Mouse (Mus musculus): ENCODE results near the gene Foxn3. TPM values are rescaled to one million over a fixed set of nuclear protein-coding genes. Genes with fewer than 3 reads are reported as not detected.

Gene Foxn3
- polyA plus RNA-seq, 1 experiment = 37.8 TPM

- H3K27ac ChIP-seq (ENCODE audit: insufficient read depth, low read length) = no peak overlapping the region
- TF ChIP-seq POLR2A (IDR thresholded peaks at IDR 0.05; ENCODE audit: low read depth, low read length) (no peak), CTCF (IDR thresholded peaks at IDR 0.05; ENCODE audit: extremely low read depth, insufficient read depth, insufficient read length, insufficient replicate concordance) (no peak)
- peaks cover 1% of the 10 kb centered on the region; the same call in 1 of the 2 replicates for H3K36me3 ChIP-seq (ENCODE audit: control insufficient read depth, insufficient read depth, low read length)
- no peak overlapping the region for H3K4me3 ChIP-seq (ENCODE audit: extremely low read depth, insufficient read depth, insufficient read length)
- no peak for DNase-seq (ENCODE audit: low read depth in 1 of 2, low spot score in 2 of 2)
- WGBS = 77% methylated on average over 5 of the region's 5 CpGs
- no peaks in the 10 kb centered on the region for H3K27me3 ChIP-seq (ENCODE audit: control insufficient read depth, insufficient read depth, low read length)
- peaks cover 4% of the 10 kb centered on the region; the same call in 1 of the 2 replicates for H3K4me1 ChIP-seq (ENCODE audit: control insufficient read depth, insufficient read depth, insufficient read length)
Observed at GRCm38 (mm10) chr12:99257570-99257969, 305.8 kb downstream of the Foxn3 start.

DNA sequence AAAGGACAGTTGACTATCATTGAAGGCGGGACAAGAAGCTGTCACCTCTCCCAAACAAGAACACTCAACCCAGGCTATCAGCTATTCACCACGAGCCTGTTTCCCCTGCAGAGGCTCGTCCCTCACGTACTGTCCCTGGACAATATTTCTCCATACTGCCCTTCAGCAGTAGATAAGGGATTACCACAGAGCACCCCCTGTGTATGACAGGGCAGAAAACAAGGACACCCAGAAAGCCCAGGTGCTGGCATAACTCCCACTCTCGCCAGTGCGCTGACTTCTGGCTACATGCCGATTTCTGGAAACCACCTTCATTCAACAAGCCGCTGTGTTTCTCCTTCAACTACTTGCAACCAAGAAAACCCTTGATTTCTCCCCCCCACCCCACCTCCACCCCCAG, 306.4 kb downstream of the Foxn3 start:
- 90% methylated on average over 8 of the region's 8 CpGs for WGBS
- no peak for DNase-seq (ENCODE audit: low read depth in 1 of 2, low spot score in 2 of 2)
- H3K4me3 ChIP-seq (ENCODE audit: extremely low read depth, insufficient read depth, insufficient read length) = no peak overlapping the region
- H3K27ac ChIP-seq (ENCODE audit: insufficient read depth, low read length) = no peak overlapping the region
- TF ChIP-seq CTCF (IDR thresholded peaks at IDR 0.05; ENCODE audit: extremely low read depth, insufficient read depth, insufficient read length, insufficient replicate concordance) (no peak), POLR2A (IDR thresholded peaks at IDR 0.05; ENCODE audit: low read depth, low read length) (no peak)
- no peaks in the 10 kb centered on the region for H3K27me3 ChIP-seq (ENCODE audit: control insufficient read depth, insufficient read depth, low read length)
- H3K36me3 ChIP-seq (ENCODE audit: control insufficient read depth, insufficient read depth, low read length) = peaks cover 1% of the 10 kb centered on the region; the same call in 1 of the 2 replicates
- peaks cover 4% of the 10 kb centered on the region; the same call in 1 of the 2 replicates for H3K4me1 ChIP-seq (ENCODE audit: control insufficient read depth, insufficient read depth, insufficient read length)

- 87% methylated on average over 5 of the region's 5 CpGs for WGBS
- DNase-seq (ENCODE audit: low read depth in 1 of 2, low spot score in 2 of 2) = no peak
- no peak overlapping the region for H3K4me3 ChIP-seq (ENCODE audit: extremely low read depth, insufficient read depth, insufficient read length)
- H3K4me1 ChIP-seq (ENCODE audit: control insufficient read depth, insufficient read depth, insufficient read length) = peaks cover 4% of the 10 kb centered on the region; the same call in 1 of the 2 replicates
- TF ChIP-seq CTCF (IDR thresholded peaks at IDR 0.05; ENCODE audit: extremely low read depth, insufficient read depth, insufficient read length, insufficient replicate concordance) (no peak), POLR2A (IDR thresholded peaks at IDR 0.05; ENCODE audit: low read depth, low read length) (no peak)
- H3K36me3 ChIP-seq (ENCODE audit: control insufficient read depth, insufficient read depth, low read length) = peaks cover 1% of the 10 kb centered on the region; the same call in 1 of the 2 replicates
- H3K27ac ChIP-seq (ENCODE audit: insufficient read depth, low read length) = no peak overlapping the region
- no peaks in the 10 kb centered on the region for H3K27me3 ChIP-seq (ENCODE audit: control insufficient read depth, insufficient read depth, low read length)
Observed at GRCm38 (mm10) chr12:99256463-99256862, 306.9 kb downstream of the Foxn3 start.

GRCm38 (mm10) chr12:99254436-99254835, 308.9 kb downstream of the Foxn3 start:
- Histone ChIP-seq H3K4me3 (ENCODE audit: extremely low read depth, insufficient read depth, insufficient read length) (no peak overlapping the region), H3K27ac (ENCODE audit: insufficient read depth, low read length) (no peak overlapping the region), H3K27me3 (ENCODE audit: control insufficient read depth, insufficient read depth, low read length) (no peaks in the 10 kb centered on the region), H3K36me3 (ENCODE audit: control insufficient read depth, insufficient read depth, low read length) (peaks cover 1% of the 10 kb centered on the region; the same call in 1 of the 2 replicates), H3K4me1 (ENCODE audit: control insufficient read depth, insufficient read depth, insufficient read length) (no peaks in the 10 kb centered on the region; the same call in 1 of the 2 replicates)
- TF ChIP-seq CTCF (IDR thresholded peaks at IDR 0.05; ENCODE audit: extremely low read depth, insufficient read depth, insufficient read length, insufficient replicate concordance) (no peak), POLR2A (IDR thresholded peaks at IDR 0.05; ENCODE audit: low read depth, low read length) (no peak)
- 94% methylated on average over 8 of the region's 8 CpGs for WGBS
- no peak for DNase-seq (ENCODE audit: low read depth in 1 of 2, low spot score in 2 of 2)

DNA sequence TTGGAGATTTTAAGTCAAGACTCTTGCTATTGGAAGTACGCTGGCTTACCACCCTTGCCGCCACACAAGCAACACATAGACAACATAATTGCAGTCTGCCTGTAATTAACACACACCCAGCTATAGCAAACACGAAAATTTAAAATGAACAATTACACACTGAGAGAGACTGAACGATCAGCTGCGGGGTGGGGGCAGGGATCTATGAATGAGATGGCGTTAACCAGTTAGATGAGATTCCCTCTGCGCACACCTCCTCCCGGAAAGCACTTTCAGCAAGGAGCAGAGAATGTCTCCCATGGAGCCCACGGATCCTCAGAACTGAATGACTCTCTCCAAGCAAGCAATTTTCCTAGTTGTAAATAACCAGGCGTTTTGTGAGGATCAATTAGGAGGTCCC, 309.8 kb downstream of the Foxn3 start:
- no peaks in the 10 kb centered on the region; the same call in 1 of the 2 replicates for H3K4me1 ChIP-seq (ENCODE audit: control insufficient read depth, insufficient read depth, insufficient read length)
- H3K27me3 ChIP-seq (ENCODE audit: control insufficient read depth, insufficient read depth, low read length) = no peaks in the 10 kb centered on the region
- no peak for DNase-seq (ENCODE audit: low read depth in 1 of 2, low spot score in 2 of 2)
- WGBS = 96% methylated on average over 10 of the region's 10 CpGs
- no peak overlapping the region for H3K4me3 ChIP-seq (ENCODE audit: extremely low read depth, insufficient read depth, insufficient read length)
- TF ChIP-seq POLR2A (IDR thresholded peaks at IDR 0.05; ENCODE audit: low read depth, low read length) (no peak), CTCF (IDR thresholded peaks at IDR 0.05; ENCODE audit: extremely low read depth, insufficient read depth, insufficient read length, insufficient replicate concordance) (no peak)
- H3K36me3 ChIP-seq (ENCODE audit: control insufficient read depth, insufficient read depth, low read length) = peaks cover under 1% of the 10 kb centered on the region; the same call in 1 of the 2 replicates
- H3K27ac ChIP-seq (ENCODE audit: insufficient read depth, low read length) = no peak overlapping the region

DNA sequence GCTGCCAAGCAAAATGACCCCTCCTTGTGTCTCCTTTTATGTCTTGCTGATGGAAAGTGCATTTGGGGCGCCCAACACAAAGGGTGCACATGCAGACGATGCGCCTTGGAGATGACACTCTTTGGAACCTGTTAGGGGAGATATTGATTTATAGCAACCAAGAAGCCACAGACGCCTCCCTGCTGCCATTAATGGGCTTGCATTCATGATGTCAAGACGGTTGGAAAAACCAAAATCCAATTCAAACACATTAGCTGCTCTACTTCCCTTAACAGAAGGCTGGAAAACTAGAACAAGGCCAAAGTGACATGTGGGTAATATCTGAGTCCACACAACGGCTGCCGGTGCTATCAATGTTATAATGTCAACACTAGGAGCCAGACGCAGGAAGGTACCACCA, 314.8 kb downstream of the Foxn3 start:
- Histone ChIP-seq H3K4me1 (ENCODE audit: control insufficient read depth, insufficient read depth, insufficient read length) (no peaks in the 10 kb centered on the region; the same call in 1 of the 2 replicates), H3K27ac (ENCODE audit: insufficient read depth, low read length) (no peak overlapping the region), H3K36me3 (ENCODE audit: control insufficient read depth, insufficient read depth, low read length) (no peaks in the 10 kb centered on the region; the same call in 1 of the 2 replicates), H3K27me3 (ENCODE audit: control insufficient read depth, insufficient read depth, low read length) (no peaks in the 10 kb centered on the region), H3K4me3 (ENCODE audit: extremely low read depth, insufficient read depth, insufficient read length) (no peak overlapping the region)
- WGBS = 96% methylated on average over 8 of the region's 8 CpGs
- TF ChIP-seq CTCF (IDR thresholded peaks at IDR 0.05; ENCODE audit: extremely low read depth, insufficient read depth, insufficient read length, insufficient replicate concordance) (no peak), POLR2A (IDR thresholded peaks at IDR 0.05; ENCODE audit: low read depth, low read length) (no peak)
- DNase-seq (ENCODE audit: low read depth in 1 of 2, low spot score in 2 of 2) = no peak

DNA sequence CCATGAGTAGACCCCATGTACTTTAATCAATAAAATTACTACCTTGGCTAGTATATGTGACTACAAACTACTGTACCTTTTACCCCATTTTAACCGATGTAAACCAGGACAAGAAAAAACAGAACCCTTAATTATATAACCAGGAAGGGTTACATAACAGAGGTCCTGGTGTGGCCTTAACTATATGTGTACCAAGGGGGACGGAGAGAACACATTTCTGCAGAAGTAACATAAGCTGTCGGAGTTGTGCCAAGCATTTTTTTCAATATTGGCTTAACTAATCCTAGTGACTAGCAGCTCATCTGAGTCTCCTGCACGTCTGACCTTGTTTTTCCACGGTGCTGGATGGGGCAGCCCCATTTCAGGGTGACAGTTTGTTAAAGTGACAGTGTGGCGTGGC, 315.4 kb downstream of the Foxn3 start:
- WGBS = 65% methylated on average over 6 of the region's 6 CpGs
- H3K36me3 ChIP-seq (ENCODE audit: control insufficient read depth, insufficient read depth, low read length) = no peaks in the 10 kb centered on the region; the same call in 1 of the 2 replicates
- no peaks in the 10 kb centered on the region; the same call in 1 of the 2 replicates for H3K4me1 ChIP-seq (ENCODE audit: control insufficient read depth, insufficient read depth, insufficient read length)
- DNase-seq (ENCODE audit: low read depth in 1 of 2, low spot score in 2 of 2) = no peak
- TF ChIP-seq CTCF (IDR thresholded peaks at IDR 0.05; ENCODE audit: extremely low read depth, insufficient read depth, insufficient read length, insufficient replicate concordance) (no peak), POLR2A (IDR thresholded peaks at IDR 0.05; ENCODE audit: low read depth, low read length) (no peak)
- no peaks in the 10 kb centered on the region for H3K27me3 ChIP-seq (ENCODE audit: control insufficient read depth, insufficient read depth, low read length)
- no peak overlapping the region for H3K27ac ChIP-seq (ENCODE audit: insufficient read depth, low read length)
- no peak overlapping the region for H3K4me3 ChIP-seq (ENCODE audit: extremely low read depth, insufficient read depth, insufficient read length)

Data from spleen, adult 2 months (tissue).